Mouse (Mus musculus) layer of hippocampus, adult 11-12 months (tissue): ENCODE results near the gene Bmpr1b.

Source experiments
- DNase-seq: peaks from one replicate; pipeline ENCODE4 v3.0.0; 2022; ENCODE audit warnings: low spot score

Gene Bmpr1b

DNA sequence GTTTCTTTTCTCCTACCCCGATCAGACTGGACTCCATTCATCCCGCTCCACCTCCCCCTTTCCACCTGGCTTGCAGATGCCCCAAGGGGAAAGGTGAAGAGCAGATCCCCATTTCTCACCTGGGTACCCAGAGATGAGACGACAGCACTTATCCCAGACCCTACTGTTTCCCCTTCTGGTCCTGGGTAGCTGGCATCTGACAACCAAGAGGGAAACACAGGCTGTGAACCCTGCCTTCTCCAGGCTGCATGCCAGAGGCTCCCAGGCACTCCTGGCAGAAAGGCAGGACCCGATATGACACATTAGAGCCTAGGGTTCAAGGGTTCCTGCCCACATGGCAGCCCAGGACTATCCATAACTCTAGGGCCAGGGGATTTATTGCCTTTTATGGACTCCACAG is 56.0 kb downstream of the Bmpr1b start:
- DNase-seq, result no peak

DNA sequence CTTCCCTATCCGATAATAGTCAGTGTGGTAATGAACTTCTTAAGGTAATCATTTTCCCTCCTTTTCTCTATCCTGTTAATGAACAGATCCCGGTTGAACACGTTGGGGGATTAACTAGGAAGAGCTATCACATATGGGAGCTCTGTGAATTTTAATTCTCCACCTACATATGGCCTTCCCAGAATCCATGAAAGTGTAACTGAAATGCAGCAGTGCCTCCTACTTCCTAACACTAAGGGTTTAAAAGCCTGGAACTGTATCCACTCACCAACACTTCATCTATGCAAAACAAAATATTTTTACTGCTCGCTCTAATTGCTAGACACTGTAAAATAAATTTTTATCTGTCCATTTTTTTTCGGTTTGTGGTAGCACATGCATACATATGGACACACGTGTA is 63.0 kb downstream of the Bmpr1b start:
- no peak for DNase-seq

DNA sequence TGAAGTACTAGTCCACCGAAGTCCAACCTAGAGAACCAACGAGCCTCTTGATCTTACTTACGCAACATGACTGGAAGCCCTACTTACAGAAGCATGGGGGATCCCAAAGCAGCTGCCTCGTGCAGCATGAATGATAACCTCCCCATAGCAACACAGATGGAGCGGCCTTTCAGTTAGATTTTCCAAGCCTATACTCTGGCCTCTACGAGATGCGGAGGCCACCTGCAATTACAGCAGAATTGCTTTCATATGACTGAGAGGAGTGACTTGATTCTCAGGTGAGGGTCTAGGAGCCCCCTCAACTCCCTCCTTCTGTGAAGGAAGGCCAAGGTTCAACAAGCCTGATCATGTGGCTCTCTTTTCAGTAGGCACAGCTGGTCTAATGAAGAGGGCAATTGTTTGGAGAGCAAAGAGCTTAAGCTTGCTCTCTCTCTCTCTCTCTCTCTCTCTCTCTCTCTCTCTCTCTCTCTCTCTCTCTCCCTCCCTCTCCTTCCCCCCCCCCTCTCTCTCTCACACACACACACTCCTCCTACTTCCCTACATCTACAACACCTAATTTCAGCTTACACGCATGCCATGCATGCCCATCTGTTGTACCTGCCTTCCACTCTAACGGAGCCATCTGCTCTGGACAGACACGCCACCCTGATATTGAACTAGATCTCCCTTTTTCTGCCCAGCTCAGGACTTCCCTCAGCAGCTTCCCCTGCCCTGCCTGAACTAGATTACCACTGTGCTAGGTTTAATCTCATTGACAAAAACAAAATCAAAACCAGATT is 65.0 kb downstream of the Bmpr1b start:
- no peak for DNase-seq

GRCm38 (mm10) chr3:142103622-142104021 is 65.6 kb downstream of the Bmpr1b start:
- DNase-seq, result no peak

DNA sequence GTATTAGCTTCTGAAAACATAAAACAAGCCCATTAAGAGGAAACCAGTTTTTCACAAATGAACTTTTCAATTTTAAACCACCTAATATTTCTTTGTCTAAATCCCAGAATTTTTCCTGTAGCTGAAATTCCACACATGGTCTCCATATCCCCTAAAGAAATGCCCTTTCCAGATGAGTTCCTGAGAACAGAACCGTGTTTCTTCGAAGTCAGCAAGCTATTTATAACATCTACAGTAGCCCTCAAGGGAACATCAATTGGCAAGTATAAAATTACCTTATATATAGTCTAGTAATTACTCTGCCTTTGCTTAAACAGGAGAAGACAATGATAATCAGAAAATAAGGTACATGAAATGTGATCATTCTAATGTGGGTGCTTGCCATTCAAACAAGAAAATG is 70.1 kb downstream of the Bmpr1b start:
- no peak for DNase-seq

DNA sequence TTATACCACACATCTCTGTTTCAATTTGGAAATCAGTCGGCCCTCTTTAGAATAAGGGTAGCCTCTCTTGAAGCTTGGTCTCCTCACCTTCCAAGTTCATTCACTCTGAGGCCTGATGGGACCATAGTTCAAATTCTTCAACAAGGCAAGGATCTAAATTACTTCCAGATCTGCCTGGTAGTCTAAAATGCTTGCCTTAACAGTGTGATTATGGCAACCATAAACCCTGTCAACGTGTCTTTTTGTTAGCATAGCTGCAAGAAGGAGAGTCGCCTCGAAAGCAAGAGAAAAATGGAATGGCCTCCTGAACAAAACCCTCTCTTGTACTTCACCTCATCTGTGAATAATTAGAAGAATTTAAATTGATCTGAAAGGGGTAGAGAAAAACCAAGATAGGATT is 75.2 kb downstream of the Bmpr1b start:
- no peak for DNase-seq

DNA sequence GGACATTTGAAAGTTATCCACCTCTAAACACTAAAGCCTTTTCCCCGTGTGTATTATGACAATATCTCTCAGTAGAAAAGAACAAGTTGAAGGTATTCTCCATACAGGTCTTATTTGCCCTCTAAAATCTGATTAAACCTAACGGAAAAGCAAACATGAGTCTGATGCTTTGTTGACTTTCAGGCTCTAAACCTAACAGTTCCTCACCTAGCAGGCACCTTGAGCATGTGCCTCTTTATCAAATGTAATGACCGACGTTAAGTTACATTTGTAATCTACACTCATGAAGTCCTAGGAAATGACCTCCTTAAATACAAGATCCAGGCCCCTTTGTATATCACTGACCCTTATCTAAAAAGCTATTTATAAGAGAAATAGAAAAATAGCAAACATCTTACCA is 79.5 kb downstream of the Bmpr1b start:
- no peak for DNase-seq

GRCm38 (mm10) chr3:142085938-142086337 is 83.3 kb downstream of the Bmpr1b start:
- DNase-seq, result no peak

GRCm38 (mm10) chr3:142084091-142084490 is 85.1 kb downstream of the Bmpr1b start:
- DNase-seq, result no peak

- no peak for DNase-seq
These were observed 91.4 kb downstream of the Bmpr1b start for GRCm38 (mm10) chr3:142077723-142078302.

DNA sequence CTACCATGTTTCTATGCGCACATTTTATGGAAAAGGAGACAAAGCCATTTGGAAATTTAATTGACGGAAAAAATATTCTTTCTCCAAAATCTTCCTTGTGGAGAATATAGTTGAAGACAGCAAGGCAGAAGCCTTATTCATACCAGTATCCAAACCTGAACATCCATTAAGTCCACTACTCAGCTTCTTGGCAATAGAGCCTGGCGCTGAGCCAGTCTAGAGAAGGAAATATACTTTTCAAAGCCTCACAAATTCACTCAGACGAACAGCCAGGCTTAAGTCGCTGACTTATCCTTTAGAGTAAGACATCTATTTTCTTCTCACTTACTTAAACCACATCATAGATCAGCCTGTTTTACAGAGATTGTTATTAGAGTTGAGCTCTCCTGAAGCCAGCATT is 97.6 kb downstream of the Bmpr1b start:
- no peak for DNase-seq

DNA sequence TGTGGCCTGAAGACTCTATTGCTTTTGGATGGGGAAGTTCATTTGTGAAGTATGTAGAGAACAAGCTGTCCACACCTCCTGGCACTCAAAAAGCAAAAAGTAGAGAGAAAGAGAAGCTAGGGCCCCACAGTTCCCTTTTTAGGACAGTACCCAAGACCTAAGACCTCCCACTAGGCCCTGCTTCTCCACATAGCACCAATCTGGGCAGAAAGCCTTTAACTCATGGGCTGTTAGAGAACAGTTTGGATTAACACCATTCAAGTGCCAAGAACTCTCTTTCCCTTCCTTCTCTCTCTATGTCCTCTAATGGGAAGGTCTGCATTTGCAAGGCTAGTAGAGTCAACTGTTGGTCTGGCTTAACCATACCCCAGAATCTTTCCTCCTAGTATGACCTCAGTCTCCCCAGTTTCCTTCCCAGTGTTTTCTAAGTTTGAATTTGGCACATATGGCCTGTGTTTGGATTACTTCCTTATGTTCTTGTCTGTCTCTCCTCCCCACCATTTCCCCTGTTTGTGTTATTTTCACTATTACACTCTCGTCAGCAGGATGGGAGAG is 102.4 kb downstream of the Bmpr1b start:
- DNase-seq, result no peak

DNA sequence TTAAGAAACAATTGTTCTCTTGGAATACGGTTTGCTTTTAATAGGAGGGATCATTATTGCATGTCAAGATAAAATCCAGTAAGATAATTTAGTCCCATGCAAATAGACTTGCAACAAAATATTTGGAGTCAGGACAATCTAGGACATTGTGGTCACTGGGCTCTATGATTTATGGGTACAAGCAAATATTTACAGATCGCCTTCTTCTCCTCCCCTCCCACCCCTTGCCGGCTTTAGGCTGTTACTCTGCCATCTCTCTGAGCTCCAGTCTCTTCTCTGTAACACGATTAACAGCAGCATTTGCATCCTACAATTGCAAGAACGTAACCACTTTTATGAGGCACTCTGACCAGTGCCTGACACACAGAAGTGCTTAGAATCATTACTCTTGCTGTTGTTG is 104.1 kb downstream of the Bmpr1b start:
- DNase-seq, result no peak

- DNase-seq, result no peak
These were observed 105.5 kb downstream of the Bmpr1b start for GRCm38 (mm10) chr3:142063536-142064226.

GRCm38 (mm10) chr3:142061267-142061666 is 108.0 kb downstream of the Bmpr1b start:
- DNase-seq, result no peak

DNA sequence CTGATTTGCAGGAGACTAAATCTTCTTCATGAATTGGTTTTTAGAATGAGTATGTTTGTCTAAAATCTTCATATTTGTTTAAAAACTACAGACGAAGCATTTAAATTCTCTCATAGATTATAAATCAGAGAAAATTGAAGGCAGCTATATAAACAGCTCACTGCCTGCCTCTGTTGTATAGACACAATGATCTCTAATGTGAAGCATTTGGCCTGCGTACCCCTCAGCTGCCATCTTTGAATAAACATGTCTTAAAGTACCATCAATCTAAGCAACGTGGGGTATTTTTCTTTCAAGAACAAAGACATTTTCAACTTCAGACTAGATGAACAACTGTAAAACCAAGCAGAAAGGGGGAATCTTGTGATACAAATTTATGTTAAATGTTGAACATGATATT is 109.3 kb downstream of the Bmpr1b start:
- DNase-seq, result no peak

- DNase-seq, result no peak
These were observed 118.5 kb downstream of the Bmpr1b start for GRCm38 (mm10) chr3:142050681-142051080.

- no peak for DNase-seq
These were observed 119.6 kb downstream of the Bmpr1b start for GRCm38 (mm10) chr3:142049610-142050009.

DNA sequence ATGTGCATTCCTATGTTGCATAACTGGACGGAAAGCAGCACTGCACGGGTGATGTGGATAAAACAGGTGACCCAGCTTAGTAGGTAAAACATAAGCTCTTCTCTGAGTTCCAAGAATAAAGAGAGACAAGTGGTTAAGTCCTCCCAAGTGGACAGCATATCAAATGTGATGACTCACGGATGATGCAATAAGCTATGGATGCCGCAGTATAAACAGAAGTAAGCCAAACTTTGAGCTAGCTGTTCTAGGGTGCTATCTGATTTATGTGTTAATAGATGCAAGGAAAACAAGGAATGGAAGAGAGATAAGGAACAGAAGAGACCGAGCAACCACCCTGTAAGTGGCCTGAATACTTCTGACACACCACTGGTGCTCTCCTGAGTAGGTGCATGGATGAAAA is 120.1 kb downstream of the Bmpr1b start:
- no peak for DNase-seq

- DNase-seq, result no peak
These were observed 120.7 kb downstream of the Bmpr1b start for GRCm38 (mm10) chr3:142048493-142048892.

GRCm38 (mm10) chr3:142043463-142043862 is 125.8 kb downstream of the Bmpr1b start:
- no peak for DNase-seq

DNA sequence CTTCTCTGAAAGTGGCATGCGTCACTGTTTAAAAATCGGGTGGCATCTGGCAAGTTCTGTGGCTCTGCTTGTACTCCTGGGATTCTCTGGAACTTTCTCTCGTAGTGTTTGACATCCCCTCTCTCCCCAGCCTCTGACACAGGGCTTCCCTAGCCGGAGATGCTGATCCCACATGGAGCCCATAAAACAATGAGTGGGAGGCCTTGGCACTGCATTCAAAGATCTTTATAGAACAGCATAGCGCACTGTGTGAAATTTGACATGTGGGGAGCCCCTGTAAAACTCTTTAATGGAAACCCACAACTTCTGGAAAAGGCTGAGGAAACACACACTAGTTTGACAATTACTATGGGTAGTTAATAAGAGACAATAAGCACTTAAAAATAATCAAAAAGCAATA is 126.2 kb downstream of the Bmpr1b start:
- DNase-seq, result no peak

GRCm38 (mm10) chr3:142040345-142040744 is 128.9 kb downstream of the Bmpr1b start:
- no peak for DNase-seq
